21 mouse cellular contexts compared by ENCODE assay signal in the genomic region with DNA sequence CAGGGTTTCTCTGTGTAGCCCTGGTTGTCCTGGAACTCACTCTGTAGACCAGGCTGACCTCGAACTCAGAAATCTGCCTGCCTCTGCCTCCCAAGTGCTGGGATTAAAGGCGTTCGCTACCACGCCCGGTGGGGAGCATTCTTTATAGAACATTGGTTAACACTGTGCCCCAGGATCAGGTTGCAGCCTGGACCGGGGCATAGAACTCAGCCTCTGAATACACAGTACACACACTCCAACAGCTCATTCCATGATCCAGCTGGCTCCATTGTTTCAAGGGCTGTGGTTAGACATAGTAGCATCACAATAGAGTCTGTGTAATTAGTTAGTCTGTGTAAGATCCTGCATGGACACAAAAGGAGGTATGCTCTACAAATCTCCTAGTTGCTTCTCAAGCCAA. TPM values are rescaled to one million over a fixed set of nuclear protein-coding genes. Genes with fewer than 3 reads are reported as not detected.
"Had no signal": no experiment of that assay in that cellular context is flagged by ENCODE, and none has a peak within 500 bp of the region (broad histone marks: within the 10 kb centered on the region; RNA-seq: fewer than 3 reads in every experiment).

No protein-coding gene starts in this region.

- H3K27me3 ChIP-seq: lung, embryonic 15.5 days; midbrain, embryonic 12.5 days; neural tube, embryonic 13.5 days; neural tube, embryonic 15.5 days; stomach, embryonic 15.5 days had no signal

- H3K4me1 ChIP-seq: megakaryocyte, embryonic 14.5 days; midbrain, embryonic 12.5 days; neural tube, embryonic 13.5 days; neural tube, embryonic 15.5 days had no signal

- H3K36me3 ChIP-seq: lung, embryonic 15.5 days; midbrain, embryonic 12.5 days; neural tube, embryonic 13.5 days; neural tube, embryonic 15.5 days; stomach, embryonic 15.5 days had no signal

- H3K4me3 ChIP-seq: lung, embryonic 15.5 days; megakaryocyte, embryonic 14.5 days; midbrain, embryonic 12.5 days; myocyte; neural tube, embryonic 13.5 days; neural tube, embryonic 15.5 days; stomach, embryonic 15.5 days had no signal

- H3K9ac ChIP-seq: liver, postnatal 0 days; lung, embryonic 15.5 days; midbrain, embryonic 12.5 days; neural tube, embryonic 13.5 days; neural tube, embryonic 15.5 days; stomach, embryonic 15.5 days had no signal

- H3K9me3 ChIP-seq: lung, embryonic 15.5 days; midbrain, embryonic 12.5 days; neural tube, embryonic 13.5 days; neural tube, embryonic 15.5 days; stomach, embryonic 15.5 days had no signal

- DNase-seq: liver, postnatal 0 days; lung, adult 2 months; lung, postnatal 14 days; lung, postnatal 36 days; midbrain, embryonic 14.5 days; retina, postnatal 1 day; right cerebral cortex, adult 18-20 months; right cerebral cortex, postnatal 14 days; thymus, adult 2 months; thymus, postnatal 25 days; thymus, postnatal 4 days had no signal

- H3K27ac ChIP-seq: lung, embryonic 15.5 days; macrophage; midbrain, embryonic 12.5 days; neural tube, embryonic 13.5 days; neural tube, embryonic 15.5 days; stomach, embryonic 15.5 days; stomach, postnatal 0 days had no signal

RNA-seq across cellular contexts. Expression of a gene that starts 40.9 kb away (rescaled TPM):
- polyA plus RNA-seq: neural tube, embryonic 11.5 days had no signal
